Mouse (Mus musculus) intestine, embryonic 16.5 days (tissue): ENCODE data around the gene Cfap20. TPM values are rescaled to one million over a fixed set of nuclear protein-coding genes. Genes with fewer than 3 reads are reported as not detected.
"Not testable (repeated sequence)": the region's sequence is repeated elsewhere in the genome, so short reads cannot be mapped to it uniquely, and the experiment has no call there.

Experiments used
- ATAC-seq: fragments of 200-750 bp; cut with Nextera tagmentation; 2 replicates; pipeline ENCODE4 v1.8.0; 2017; ENCODE audit warnings: moderate TSS enrichment, moderate library complexity
- H3K27ac ChIP-seq: fragments of 300-500 bp; sonication (generic); 2 replicates; pipeline ENCODE4 v1.5.1; 2014; ENCODE audit warnings: mild to moderate bottlenecking, low read length
- H3K27me3 ChIP-seq: fragments of 300-500 bp; sonication (generic); replicated peaks from 2 replicates; pipeline ENCODE4 v1.6.1; 2014; ENCODE audit warnings: low read length, control low read depth, mixed read lengths; ENCODE audit not compliant: control insufficient read depth, insufficient read depth
- H3K36me3 ChIP-seq: fragments of 300-500 bp; sonication (generic); 2 replicates; pipeline ENCODE4 v1.6.1; 2014; ENCODE audit warnings: low read length, control low read depth; ENCODE audit not compliant: control insufficient read depth, insufficient read depth
- H3K4me1 ChIP-seq: fragments of 300-500 bp; sonication (generic); 2 replicates; pipeline ENCODE4 v1.6.1; 2014; ENCODE audit warnings: low read length, control low read depth, mixed read lengths; ENCODE audit not compliant: control insufficient read depth, insufficient read depth
- H3K4me2 ChIP-seq: fragments of 300-500 bp; sonication (generic); 2 replicates; pipeline ENCODE4 v1.6.1; 2014; ENCODE audit warnings: low read depth, low read length, control low read depth
- H3K4me3 ChIP-seq: fragments of 300-500 bp; sonication (generic); 2 replicates; pipeline ENCODE4 v1.5.1; 2014; ENCODE audit warnings: mild to moderate bottlenecking, low read length
- H3K9ac ChIP-seq: fragments of 300-500 bp; sonication (generic); 2 replicates; pipeline ENCODE4 v1.6.1; 2014; ENCODE audit warnings: low read depth, low read length
- H3K9me3 ChIP-seq: fragments of 300-500 bp; sonication (generic); 2 replicates; pipeline ENCODE4 v1.6.1; 2016; ENCODE audit warnings: low read length, control low read depth; ENCODE audit not compliant: control insufficient read depth
- whole genome bisulfite sequencing: fragments of 180-500 bp; shearing (Covaris S2); extraction: QIAGEN DNeasy Blood & Tissue Kit; methylation state at CpG from one replicate; pipeline ENCODE4 v1.1.7; 2014; 5-methylcytosine and 5-hydroxymethylcytosine counted together
- polyA plus RNA-seq: library from polyadenylated mRNA; unstranded; fragments of >200 nt; fragmentation: Nextera tagmentation; extraction: Ambion mirVana; gene quantifications from 2 replicates; pipeline ENCODE4 v1.2.1, GENCODE M21; 2015

The Cfap20 gene
- polyA plus RNA-seq, 1 experiment from 2014 or later, result 113 TPM

GRCm38 (mm10) chr8:95380953-95381352 lies 53.7 kb downstream of the Cfap20 start:
- no peak overlapping the region for H3K4me3 ChIP-seq

GRCm38 (mm10) chr8:95378928-95379327 lies 55.7 kb downstream of the Cfap20 start:
- ATAC-seq, H3K4me2 ChIP-seq, H3K4me3 ChIP-seq, H3K27ac ChIP-seq, H3K9ac ChIP-seq, H3K9me3 ChIP-seq, H3K27me3 ChIP-seq, H3K36me3 ChIP-seq: not testable (repeated sequence)
- peaks cover 12% of the 10 kb centered on the region for H3K4me1 ChIP-seq
- WGBS, result 97% methylated on average over 11 of the region's 11 CpGs

More at GRCm38 (mm10) chr8:95380953-95381352, 53.7 kb downstream of the Cfap20 start:
- Histone ChIP-seq H3K27ac (no peak overlapping the region), H3K36me3 (no peaks in the 10 kb centered on the region), H3K4me1 (peaks cover 12% of the 10 kb centered on the region), H3K9me3 (no peaks in the 10 kb centered on the region), H3K4me2 (no peak overlapping the region), H3K27me3 (no peaks in the 10 kb centered on the region), H3K9ac (no peak overlapping the region)
- ATAC-seq, result no peak

- peaks cover 12% of the 10 kb centered on the region for H3K4me1 ChIP-seq
- 15% methylated on average over 7 of the region's 7 CpGs for WGBS
- peak overlapping the region; percentile 5; the same call in 1 of the 2 replicates for H3K4me2 ChIP-seq
- H3K9me3 ChIP-seq, result no peaks in the 10 kb centered on the region
- no peaks in the 10 kb centered on the region for H3K27me3 ChIP-seq
- H3K36me3 ChIP-seq, result no peaks in the 10 kb centered on the region
- peak overlapping the region; percentile 84 for H3K27ac ChIP-seq
- H3K4me3 ChIP-seq, result no peak overlapping the region
- ATAC-seq, result peak; percentile 85
- H3K9ac ChIP-seq, result 0 out of 2 replicates have a peak overlapping the region, but pooled peaks have one; percentile 32
These were observed 56.8 kb downstream of the Cfap20 start for GRCm38 (mm10) chr8:95377863-95378291.

GRCm38 (mm10) chr8:95377101-95377500 lies 57.6 kb downstream of the Cfap20 start:
- Histone ChIP-seq H3K36me3 (no peaks in the 10 kb centered on the region), H3K4me2 (no peak overlapping the region), H3K9me3 (no peaks in the 10 kb centered on the region), H3K9ac (no peak overlapping the region), H3K27ac (peak overlapping the region; percentile 84), H3K4me3 (no peak overlapping the region), H3K27me3 (no peaks in the 10 kb centered on the region), H3K4me1 (peaks cover 12% of the 10 kb centered on the region)
- WGBS, result 68% methylated on average over 4 of the region's 4 CpGs
- ATAC-seq, result no peak

- Histone ChIP-seq H3K27ac (no peak overlapping the region), H3K9me3 (no peaks in the 10 kb centered on the region), H3K4me1 (peaks cover 12% of the 10 kb centered on the region), H3K9ac (no peak overlapping the region), H3K27me3 (no peaks in the 10 kb centered on the region), H3K4me3 (no peak overlapping the region), H3K36me3 (no peaks in the 10 kb centered on the region), H3K4me2 (no peak overlapping the region)
- 74% methylated on average over 12 of the region's 12 CpGs for WGBS
- no peak for ATAC-seq
These were observed 58.2 kb downstream of the Cfap20 start for GRCm38 (mm10) chr8:95376309-95376999.

- Histone ChIP-seq H3K27me3 (no peaks in the 10 kb centered on the region), H3K27ac (no peak overlapping the region), H3K4me1 (peaks cover 12% of the 10 kb centered on the region), H3K9ac (no peak overlapping the region), H3K36me3 (no peaks in the 10 kb centered on the region), H3K4me3 (no peak overlapping the region), H3K4me2 (no peak overlapping the region), H3K9me3 (no peaks in the 10 kb centered on the region)
- WGBS, result 73% methylated on average over 7 of the region's 7 CpGs
- ATAC-seq, result no peak
These were observed 59.2 kb downstream of the Cfap20 start for GRCm38 (mm10) chr8:95375374-95375930.

- WGBS, result 79% methylated on average over 3 of the region's 3 CpGs
- H3K9me3 ChIP-seq, result no peaks in the 10 kb centered on the region
- no peak for ATAC-seq
- no peak overlapping the region for H3K27ac ChIP-seq
- H3K9ac ChIP-seq, result no peak overlapping the region
- H3K27me3 ChIP-seq, result no peaks in the 10 kb centered on the region
- no peak overlapping the region for H3K4me2 ChIP-seq
- H3K4me3 ChIP-seq, result no peak overlapping the region
- H3K36me3 ChIP-seq, result no peaks in the 10 kb centered on the region
- H3K4me1 ChIP-seq, result peaks cover 20% of the 10 kb centered on the region
These were observed 60.2 kb downstream of the Cfap20 start for GRCm38 (mm10) chr8:95374429-95374828.

GRCm38 (mm10) chr8:95373389-95374002 lies 61.2 kb downstream of the Cfap20 start:
- WGBS, result 62% methylated on average over 12 of the region's 12 CpGs
- H3K9me3 ChIP-seq, result no peaks in the 10 kb centered on the region
- peaks cover 24% of the 10 kb centered on the region for H3K4me1 ChIP-seq
- H3K4me2 ChIP-seq, result no peak overlapping the region
- H3K36me3 ChIP-seq, result 0 out of 2 replicates have a peak, but pooled peaks cover under 1% of the 10 kb centered on the region
- no peak overlapping the region for H3K4me3 ChIP-seq
- H3K27ac ChIP-seq, result no peak overlapping the region
- H3K9ac ChIP-seq, result no peak overlapping the region
- no peak for ATAC-seq
- no peaks in the 10 kb centered on the region for H3K27me3 ChIP-seq
